Mouse (Mus musculus): ENCODE results near the gene Cct2.

DNA sequence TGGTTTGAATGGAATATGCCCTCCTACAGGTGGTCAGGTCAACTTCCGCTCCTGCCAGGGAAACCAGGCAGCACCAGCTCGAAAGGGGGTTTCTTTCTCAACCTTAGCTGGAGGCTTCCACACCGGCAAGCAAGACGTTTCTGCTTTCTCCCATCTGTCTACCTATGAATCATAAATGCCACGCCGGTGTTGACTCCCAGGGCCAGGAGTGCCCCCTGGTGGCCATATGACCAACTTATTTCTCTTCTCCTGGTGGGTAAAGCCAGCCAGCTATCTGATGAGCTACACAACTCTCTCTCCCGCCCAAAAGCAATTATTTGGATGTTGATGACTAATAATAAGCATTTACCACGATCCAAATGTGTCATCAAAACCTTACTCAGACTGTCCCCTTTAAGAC is 29.8 kb downstream of the Cct2 start:
- TF ChIP-seq CTCF (IDR thresholded peaks at IDR 0.05; ENCODE audit: borderline replicate concordance, extremely low read depth, insufficient read depth, insufficient read length), result peak; percentile 69
- no peak for TF ChIP-seq POLR2A (IDR thresholded peaks at IDR 0.05; ENCODE audit: borderline replicate concordance, extremely low read depth, insufficient read depth, insufficient read length, poor library complexity, severe bottlenecking)
